Mouse (Mus musculus) left cerebral cortex, adult 2 months (tissue): Measurements from ENCODE around the gene Rhob. TPM values are rescaled to one million over a fixed set of nuclear protein-coding genes. Genes with fewer than 3 reads are reported as not detected.
A peak's percentile ranks its signal among the peaks of the same experiment; 100 is the strongest.

ENCODE experiments used
- DNase-seq, 2 experiments: peaks; one replicate each; pipeline ENCODE4 v3.0.0; 2021 to 2022; ENCODE audit warnings: low spot score in 2 of 2, mixed read lengths in 1 of 2; ENCODE audit errors: extremely low spot score in 1 of 2
- H3K27ac ChIP-seq: fragments of 200-600 bp; 2 replicates; pipeline ENCODE4 v1.8.1; 2022
- H3K4me3 ChIP-seq: fragments of 200-600 bp; 2 replicates; pipeline ENCODE4 v1.8.1; 2022
- CTCF ChIP-seq: fragments of 200-600 bp; IDR thresholded peaks from 2 replicates; pipeline ENCODE4 v1.8.1; 2022; ENCODE audit warnings: antibody characterized with exemption, mild to moderate bottlenecking, moderate library complexity
- intact Hi-C: fragments of 180-260 bp; cut with DNase I; formaldehyde crosslinking; loops from one replicate; pipeline ENCODE4 v1.15.1; 2025
- total RNA-seq, 2 experiments: library from RNA; stranded (reverse); gene quantifications; 2 replicates each; pipeline ENCODE4 v1.2.3; 2021

The Rhob gene
- total RNA-seq, 2 experiments from 2014 or later = 283 to 310 TPM

DNA sequence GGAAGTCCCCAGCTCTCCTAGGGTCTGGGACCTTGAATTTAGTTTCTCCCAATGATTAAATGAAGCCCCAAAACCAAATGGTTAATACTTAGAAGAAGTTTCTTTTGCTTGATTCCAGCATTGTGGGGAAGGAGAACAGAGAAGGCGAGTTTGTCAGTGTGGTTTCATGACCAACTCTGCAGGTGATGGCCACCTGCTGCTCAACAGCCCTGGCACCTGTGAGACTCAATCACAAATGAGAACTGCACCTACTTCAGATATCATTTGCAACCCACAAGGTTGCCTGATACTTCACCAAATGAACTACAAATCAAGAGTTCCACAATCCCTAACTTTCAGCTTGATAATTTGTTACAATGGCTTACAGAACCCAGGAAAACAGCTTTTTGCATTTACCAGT is 27.4 kb upstream of the Rhob start:
- no peak for TF ChIP-seq CTCF
- DNase-seq = no peak
- H3K4me3 ChIP-seq = no peak overlapping the region
- H3K27ac ChIP-seq = no peak overlapping the region
- intact Hi-C loops = no loop called here

- no peak overlapping the region for H3K4me3 ChIP-seq
- DNase-seq = no peak
- TF ChIP-seq CTCF = no peak
- intact Hi-C loops = no loop called here
- no peak overlapping the region for H3K27ac ChIP-seq
Measured at GRCm38 (mm10) chr12:8524062-8524461, 24.3 kb upstream of the Rhob start.

GRCm38 (mm10) chr12:8522711-8523110 is 22.9 kb upstream of the Rhob start:
- intact Hi-C loops = no loop called here
- H3K4me3 ChIP-seq = no peak overlapping the region
- no peak for TF ChIP-seq CTCF
- no peak overlapping the region for H3K27ac ChIP-seq
- DNase-seq = no peak

DNA sequence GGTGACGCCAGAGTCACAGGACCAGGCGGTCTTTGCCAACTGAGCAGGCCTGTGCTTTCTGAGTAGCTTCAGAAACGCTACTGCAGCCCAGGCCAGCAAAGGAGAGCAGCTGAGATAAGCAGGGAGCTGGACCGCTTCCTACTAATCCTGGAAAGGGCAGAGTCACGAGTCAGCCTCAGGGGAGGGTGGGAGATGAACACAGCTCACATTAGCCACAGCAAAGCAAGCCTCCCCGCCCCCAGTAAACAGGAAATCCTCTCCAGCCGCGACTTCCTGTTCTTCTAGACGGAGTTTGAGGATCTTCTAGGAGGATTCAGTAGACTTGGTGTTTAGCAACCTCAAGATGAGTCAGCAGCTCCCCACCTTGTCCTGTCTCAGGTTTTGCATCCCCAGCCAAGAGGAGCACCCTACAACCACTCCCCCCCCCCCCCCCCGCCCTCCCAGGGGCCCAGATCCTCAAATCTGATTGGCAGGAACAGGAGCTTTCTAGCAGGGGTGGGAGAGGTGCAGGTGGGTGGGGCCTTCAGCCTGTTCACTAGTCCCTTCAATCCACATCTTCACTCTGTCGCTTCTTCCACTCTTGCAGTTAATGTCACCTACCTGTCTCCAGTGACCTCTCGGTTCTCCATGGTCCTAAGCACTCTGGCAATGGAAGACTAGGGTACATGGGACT is 21.7 kb upstream of the Rhob start:
- TF ChIP-seq CTCF = no peak

DNA sequence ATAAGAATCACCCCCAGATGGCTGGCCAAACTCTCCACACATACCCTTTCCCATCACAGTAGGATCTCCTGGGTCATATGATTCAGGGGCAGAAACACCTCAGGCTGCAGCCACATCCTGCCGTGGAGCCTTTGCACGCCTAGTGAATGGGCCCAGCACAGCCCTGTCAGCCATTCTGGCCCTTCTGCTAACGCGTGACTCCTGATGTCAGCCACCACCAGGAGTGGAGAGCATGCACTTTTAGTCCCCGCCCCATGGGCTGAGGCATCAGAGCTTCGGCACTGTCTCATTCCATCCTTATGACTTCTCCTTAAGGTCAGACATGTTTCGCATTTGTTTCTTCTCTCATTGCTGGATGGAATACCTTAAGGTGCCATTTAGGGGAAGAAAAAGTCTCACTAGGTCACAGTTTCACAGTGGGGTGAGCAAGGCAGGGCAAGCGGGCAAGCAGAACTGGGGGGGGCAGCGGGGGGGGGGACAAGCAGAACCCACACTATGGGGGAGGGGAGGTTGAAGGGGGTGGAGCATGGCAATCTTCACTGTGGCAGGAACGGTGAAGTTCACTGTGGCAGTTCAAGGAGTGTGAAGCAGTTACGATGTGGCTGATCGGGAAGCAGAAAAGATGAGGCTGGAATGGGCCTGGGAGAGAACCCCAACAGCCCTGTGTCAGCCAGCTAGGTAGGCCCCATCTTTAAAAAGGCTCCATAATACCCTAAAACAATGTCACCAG is 19.8 kb upstream of the Rhob start:
- no peak overlapping the region for H3K27ac ChIP-seq
- no peak overlapping the region for H3K4me3 ChIP-seq
- DNase-seq = no peak
- intact Hi-C loops = no loop called here
- no peak for TF ChIP-seq CTCF

More for the DNA sequence above, 21.7 kb upstream of the Rhob start:
- intact Hi-C loops = no loop called here
- H3K27ac ChIP-seq = no peak overlapping the region
- no peak overlapping the region for H3K4me3 ChIP-seq
- DNase-seq = peak in 1 of 2 experiments; percentile 33

GRCm38 (mm10) chr12:8511037-8511882 is 11.5 kb upstream of the Rhob start:
- no peak for DNase-seq
- no peak overlapping the region for H3K4me3 ChIP-seq
- no peak for TF ChIP-seq CTCF
- H3K27ac ChIP-seq = no peak overlapping the region
- intact Hi-C loops = no loop called here

DNA sequence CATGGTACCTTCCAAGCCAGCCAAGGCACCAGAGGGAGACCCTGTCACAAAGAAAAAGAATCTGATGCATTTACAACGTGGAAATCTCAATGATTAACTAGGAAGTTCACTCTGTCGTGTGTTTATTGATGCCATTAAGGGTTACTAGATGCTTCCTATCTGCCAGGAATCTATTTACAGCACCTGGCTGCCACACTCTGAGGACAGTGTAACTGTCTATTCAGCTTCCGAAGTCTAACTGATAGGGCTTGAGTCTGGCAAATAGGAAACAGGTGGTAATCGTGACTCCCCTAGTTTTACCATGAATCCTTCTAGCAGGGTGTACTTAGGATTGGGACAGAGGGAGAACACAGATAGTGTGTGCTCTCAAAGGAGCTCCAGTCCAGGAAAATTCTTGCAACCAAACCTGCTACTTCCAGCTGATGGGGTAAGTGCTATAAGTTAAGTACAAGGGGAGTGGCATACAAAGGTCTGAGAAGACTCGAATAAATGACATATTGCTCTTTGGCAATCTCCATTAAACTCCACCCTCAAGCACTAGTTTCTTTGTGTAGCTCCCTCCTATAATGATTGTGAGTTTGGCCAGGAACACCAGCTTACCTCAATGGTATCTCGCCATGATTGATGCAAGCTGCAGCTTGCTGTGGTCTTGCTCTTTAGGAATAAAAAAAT is 10.6 kb upstream of the Rhob start:
- Histone ChIP-seq H3K4me3 (no peak overlapping the region), H3K27ac (no peak overlapping the region)
- TF ChIP-seq CTCF = no peak
- intact Hi-C loops = no loop called here
- DNase-seq = no peak

GRCm38 (mm10) chr12:8509693-8510092 is 9.9 kb upstream of the Rhob start:
- DNase-seq = no peak
- Histone ChIP-seq H3K4me3 (no peak overlapping the region), H3K27ac (no peak overlapping the region)
- TF ChIP-seq CTCF = no peak
- intact Hi-C loops = no loop called here

DNA sequence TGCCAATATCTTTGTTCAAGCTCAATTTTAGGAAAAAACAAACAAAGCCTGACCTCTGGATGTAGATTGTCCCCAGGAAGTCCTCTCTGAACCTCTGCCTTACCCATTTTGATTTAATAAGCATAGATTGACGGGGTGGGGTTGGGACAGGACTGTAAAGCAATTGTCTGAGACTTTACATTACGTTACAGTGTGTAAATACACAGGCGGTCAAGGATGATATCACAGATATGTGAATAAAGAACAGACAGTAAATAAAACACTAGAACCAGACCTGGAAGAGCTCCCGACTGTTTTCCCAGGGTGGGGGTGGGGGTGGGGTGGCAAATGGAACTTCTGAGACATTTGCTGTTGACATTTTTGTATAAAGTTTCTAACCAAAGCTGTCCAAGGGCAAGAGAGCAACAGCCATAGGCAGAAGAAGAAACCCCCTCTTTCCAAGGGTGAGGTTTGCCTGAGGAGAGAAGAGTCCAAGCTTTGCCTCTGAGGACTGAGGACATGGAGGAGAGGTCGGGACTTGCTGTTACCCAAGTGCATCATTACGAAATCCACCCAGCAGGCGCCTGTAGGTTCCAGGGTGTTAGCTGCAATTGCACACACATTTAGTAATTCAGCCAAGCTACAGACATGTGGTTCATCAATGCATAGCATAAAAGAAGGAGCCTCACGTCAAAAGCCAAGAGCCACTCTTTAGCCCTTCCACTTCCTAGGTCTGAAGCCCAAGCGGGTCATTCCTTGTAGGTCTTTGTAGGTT is 7.3 kb upstream of the Rhob start:
- Histone ChIP-seq H3K27ac (no peak overlapping the region), H3K4me3 (no peak overlapping the region)
- no peak for TF ChIP-seq CTCF
- intact Hi-C loops = no loop called here
- DNase-seq = no peak

DNA sequence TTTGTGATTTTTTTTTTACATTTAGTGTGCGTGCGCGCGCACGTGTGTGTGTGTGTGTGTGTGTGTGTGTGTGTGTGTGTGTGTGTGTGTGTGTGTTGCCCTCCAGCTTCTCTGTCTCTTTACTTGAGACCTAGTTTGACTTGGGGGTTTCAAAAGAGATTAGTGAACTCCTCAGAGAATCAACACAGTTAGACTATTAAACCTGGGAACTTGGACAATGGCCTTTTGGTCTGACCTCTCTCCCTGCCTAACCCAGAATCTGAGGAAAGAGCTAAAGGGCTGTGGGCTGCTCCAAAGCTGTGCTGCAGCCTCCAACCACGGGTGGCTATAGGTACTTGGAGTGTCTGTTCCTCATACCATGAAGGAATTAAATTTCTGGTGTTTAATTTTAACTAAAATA is 4.3 kb upstream of the Rhob start:
- no peak overlapping the region for H3K27ac ChIP-seq
- no peak for TF ChIP-seq CTCF
- intact Hi-C loops = loop anchor here (2.0 kb wide), 1 partner anchor 43 kb away; no protein-coding TSS in a partner anchor
- H3K4me3 ChIP-seq = no peak overlapping the region
- DNase-seq = no peak

GRCm38 (mm10) chr12:8502546-8502945 is 2.7 kb upstream of the Rhob start:
- no peak for DNase-seq
- no peak overlapping the region for H3K4me3 ChIP-seq
- H3K27ac ChIP-seq = no peak overlapping the region
- TF ChIP-seq CTCF = peak; percentile 67
- intact Hi-C loops = loop anchor here (1.0 kb wide), 1 partner anchor 182 kb away; no protein-coding TSS in a partner anchor
